Mouse (Mus musculus): ENCODE results near the gene Lmntd1.

The Lmntd1 gene

GRCm38 (mm10) chr6:145435156-145435555 is 179.0 kb downstream of the Lmntd1 start:
- no peak for DNase-seq (ENCODE audit: low spot score in 2 of 2)

GRCm38 (mm10) chr6:145433897-145434296 is 180.2 kb downstream of the Lmntd1 start:
- no peak for DNase-seq (ENCODE audit: low spot score in 2 of 2)

DNA sequence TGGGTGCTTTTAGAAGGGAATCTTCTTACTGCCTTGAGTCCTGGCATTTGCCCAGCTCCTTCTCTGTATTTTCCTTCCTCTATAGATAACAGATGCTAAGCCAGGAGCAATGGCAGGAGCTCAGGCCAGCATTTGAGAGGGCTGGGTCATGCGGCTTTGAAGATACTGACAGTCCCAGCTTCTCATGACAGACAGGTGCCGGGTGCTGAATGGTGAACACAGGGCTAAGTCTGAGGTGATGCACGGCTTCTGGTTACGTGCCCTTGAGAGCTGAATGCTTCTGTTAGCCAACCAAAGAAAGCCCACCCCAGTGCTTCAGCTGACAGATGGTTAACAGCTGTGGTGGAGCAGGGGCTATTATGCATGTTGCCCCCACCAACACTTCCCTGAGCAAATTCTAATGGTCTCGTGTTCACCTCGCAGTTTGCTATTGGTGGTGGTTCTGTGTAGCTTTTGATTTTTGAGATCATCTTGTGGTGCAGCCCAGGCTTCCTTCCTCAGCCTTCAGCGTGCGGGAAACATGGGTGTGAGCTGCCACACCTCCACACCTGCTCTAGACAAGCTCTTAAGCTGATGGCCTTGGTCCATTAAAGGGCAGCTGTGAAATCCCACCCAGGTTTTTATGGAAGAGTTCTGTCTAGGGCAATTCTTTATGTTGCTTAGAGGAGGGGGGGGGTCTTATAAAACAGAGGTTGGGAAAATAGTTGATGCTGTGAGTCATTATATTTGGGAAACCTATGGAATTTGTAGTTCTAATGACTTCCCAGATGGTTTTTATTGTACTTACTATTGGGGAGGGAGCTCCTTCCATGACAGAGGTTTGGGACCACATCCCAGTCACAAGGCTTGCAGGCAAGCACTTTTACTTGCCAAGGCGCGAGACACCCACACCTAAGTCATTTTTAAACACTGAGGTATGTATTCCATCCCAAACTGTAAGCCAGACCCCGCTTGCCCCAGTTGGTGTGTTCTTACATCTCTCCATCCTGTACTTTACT is 181.1 kb downstream of the Lmntd1 start:
- DNase-seq (ENCODE audit: low spot score in 2 of 2): no peak

GRCm38 (mm10) chr6:145431747-145432146 is 182.4 kb downstream of the Lmntd1 start:
- no peak for DNase-seq (ENCODE audit: low spot score in 2 of 2)

- DNase-seq (ENCODE audit: low spot score in 2 of 2): peak in 1 of 2 experiments; percentile 10
Observed at GRCm38 (mm10) chr6:145427411-145427810, 186.7 kb downstream of the Lmntd1 start.

DNA sequence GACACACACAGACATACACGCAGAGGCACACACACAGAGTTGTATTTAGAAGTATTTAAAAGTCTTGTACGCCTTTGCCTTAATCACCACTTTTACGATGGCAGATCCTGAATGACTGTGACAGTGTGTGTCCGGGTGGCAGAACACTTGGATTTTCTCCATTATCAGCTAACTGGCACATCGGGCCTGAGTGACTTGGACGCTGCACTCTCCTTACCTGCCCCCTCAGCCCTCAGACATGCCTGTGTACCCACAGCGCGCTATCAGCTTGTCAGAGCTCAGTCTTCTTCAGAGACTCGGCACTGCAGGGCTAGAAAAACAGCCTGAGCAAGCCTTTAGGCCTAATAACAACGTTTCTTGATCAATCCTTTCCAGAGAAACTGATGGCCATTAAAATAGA is 187.6 kb downstream of the Lmntd1 start:
- peak in 1 of 2 experiments; percentile 6 for DNase-seq (ENCODE audit: low spot score in 2 of 2)

DNA sequence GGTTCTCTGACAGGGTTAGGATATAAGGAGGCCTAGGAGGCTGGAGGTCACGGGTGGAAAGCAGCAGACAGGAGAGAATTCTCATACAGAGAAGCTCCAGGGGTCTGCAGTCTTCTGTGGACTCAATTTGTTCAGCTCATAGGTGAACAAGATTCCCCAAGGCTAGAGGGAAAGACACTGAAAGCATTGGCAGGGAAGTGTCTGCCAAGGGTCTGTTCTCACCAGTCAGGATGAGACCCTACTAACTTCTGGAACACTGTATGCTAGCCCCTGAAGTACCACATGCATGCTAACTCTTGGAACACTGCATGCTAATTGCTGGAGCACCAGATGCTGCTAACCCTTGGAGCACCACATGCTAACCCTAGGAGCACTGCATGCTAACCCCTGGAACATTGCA is 190.0 kb downstream of the Lmntd1 start:
- no peak for DNase-seq (ENCODE audit: low spot score in 2 of 2)

DNA sequence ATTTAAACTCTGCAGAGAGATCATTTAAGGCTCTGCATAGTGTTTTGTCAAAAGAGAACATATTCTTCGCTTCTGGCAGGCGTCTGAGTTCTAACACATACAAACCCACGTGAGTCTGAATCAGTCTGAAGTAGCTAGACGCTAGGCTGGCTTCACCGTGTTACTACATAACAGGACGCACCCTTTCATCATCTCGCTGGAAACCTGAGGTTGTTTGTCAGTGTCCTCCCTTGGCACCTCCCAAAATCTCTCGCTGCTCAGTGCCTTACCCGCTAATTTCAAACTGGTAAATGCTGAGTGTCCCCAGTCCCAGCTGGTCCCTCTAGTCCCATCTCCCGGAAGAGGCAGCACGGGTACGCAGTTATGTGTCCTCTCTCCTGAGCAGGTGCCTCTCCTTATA is 190.6 kb downstream of the Lmntd1 start:
- no peak for DNase-seq (ENCODE audit: low spot score in 2 of 2)

DNA sequence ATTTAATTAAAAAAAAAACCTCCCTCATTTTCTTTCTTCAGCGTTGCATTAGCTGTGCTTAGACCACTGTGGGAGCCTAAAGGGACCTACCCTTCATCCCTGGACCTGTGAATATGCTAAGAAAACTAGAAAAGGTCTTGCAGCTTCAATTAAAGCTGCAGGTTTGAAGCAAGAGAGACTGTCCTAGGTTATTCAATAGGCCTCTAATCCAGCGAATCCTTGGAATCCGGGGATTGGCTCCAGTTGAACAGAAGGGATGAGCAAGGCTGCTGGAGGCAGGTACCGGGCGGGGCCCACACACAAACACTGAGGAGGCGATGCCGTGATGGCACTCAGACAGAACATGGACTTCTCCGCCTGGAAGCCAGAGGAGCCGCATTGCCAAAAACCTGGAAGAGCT is 192.5 kb downstream of the Lmntd1 start:
- no peak for DNase-seq (ENCODE audit: low spot score in 2 of 2)

- DNase-seq (ENCODE audit: low spot score in 2 of 2): no peak
Observed at GRCm38 (mm10) chr6:145420407-145420806, 193.7 kb downstream of the Lmntd1 start.

DNA sequence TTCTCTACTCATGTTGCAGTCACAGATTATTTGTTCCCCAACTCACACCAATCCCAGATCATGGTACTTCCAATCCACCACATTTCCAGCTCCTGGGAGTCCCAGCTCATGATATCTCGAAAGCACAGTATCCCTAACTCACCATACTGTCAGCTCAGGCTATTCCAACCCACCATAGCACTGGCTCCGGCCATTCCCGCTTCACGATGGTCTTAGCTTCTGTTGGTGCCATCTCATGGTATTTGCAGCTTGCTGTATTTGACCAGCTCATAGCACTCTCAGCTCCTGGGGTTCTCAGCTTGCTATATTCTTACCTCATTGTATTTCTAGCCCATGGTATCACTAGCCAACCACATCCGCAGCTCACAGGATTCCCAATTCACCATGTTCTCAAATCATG is 195.3 kb downstream of the Lmntd1 start:
- no peak for DNase-seq (ENCODE audit: low spot score in 2 of 2)

DNA sequence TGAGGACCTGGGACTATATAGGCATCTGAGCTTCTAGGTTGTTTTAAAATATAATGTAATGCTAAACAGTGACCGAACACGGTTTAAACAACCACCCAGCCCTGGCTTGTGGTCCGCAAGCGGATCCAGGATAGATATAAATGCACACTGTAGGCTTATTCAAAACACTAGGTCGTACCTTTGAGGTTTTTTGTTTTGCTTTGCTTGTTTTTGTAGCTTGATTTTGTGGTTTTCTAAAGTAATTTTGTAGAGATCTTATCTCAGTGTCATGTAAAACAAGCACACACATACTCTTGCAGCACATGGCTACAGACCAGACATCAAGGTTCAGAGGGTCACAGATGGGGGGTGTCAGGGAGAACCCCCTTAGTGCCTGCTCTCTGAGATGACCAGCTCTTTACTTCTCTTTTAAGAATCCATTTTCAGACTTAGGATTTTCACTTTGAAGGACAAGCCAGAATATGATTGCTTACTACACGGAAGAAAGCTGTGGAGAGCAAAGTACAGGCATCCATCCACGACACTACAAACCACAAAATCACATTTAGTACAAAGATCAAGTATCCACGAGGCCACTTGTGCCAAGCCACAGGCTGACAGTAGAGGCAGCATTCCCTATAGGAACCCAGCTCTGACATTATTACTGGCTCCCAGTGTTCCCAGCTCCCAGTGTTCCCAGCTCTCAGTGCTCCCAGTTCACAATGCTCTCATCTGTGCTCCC is 196.2 kb downstream of the Lmntd1 start:
- no peak for DNase-seq (ENCODE audit: low spot score in 2 of 2)

- DNase-seq (ENCODE audit: low spot score in 2 of 2): peak; percentile 11 to 71
Observed at GRCm38 (mm10) chr6:145417014-145417719, 197.0 kb downstream of the Lmntd1 start.

- DNase-seq (ENCODE audit: low spot score in 2 of 2): no peak
Observed at GRCm38 (mm10) chr6:145404369-145405051, 209.6 kb downstream of the Lmntd1 start.

- no peak for DNase-seq (ENCODE audit: low spot score in 2 of 2)
Observed at GRCm38 (mm10) chr6:145401140-145401539, 213.0 kb downstream of the Lmntd1 start.

DNA sequence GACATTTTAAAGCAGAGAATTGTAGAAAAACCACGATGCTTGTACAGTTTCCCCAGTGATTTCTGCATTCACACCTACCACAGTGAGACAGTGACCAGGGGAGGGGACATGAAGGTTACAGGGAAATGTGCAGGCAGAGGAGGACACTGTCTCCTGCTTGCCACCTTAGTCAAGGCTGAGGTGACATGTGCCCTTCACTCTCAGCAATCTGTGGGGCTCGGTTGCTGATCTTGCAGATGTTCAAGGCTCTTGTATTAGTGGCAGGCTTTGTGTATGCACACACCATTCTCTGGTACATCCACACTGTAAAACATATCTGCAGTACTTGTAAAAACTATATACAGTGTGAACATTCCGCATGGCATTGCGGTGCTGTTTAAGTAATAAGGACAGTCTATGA is 216.2 kb downstream of the Lmntd1 start:
- DNase-seq (ENCODE audit: low spot score in 2 of 2): no peak

GRCm38 (mm10) chr6:145396534-145396933 is 217.6 kb downstream of the Lmntd1 start:
- no peak for DNase-seq (ENCODE audit: low spot score in 2 of 2)

DNA sequence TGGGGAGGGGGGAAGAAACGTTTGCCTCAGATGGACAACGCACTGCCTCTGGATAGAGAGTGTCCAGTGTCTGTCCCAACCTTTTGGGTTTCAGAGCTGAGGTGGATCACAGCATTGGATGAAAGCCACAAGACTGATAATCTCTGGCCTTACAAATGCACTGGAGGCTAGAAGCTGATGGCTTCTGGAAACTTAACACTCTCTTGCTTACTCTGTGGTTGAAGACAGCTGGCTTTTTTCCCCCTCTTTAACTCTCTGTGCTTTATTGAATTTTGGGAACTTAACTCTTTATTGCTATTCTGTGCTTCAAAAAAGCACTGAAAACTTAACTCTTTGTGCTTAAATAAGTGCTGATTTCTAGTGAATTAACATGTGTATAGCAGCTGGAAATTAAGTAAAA is 223.7 kb downstream of the Lmntd1 start:
- no peak for DNase-seq (ENCODE audit: low spot score in 2 of 2)

GRCm38 (mm10) chr6:145389904-145390303 is 224.2 kb downstream of the Lmntd1 start:
- no peak for DNase-seq (ENCODE audit: low spot score in 2 of 2)

DNA sequence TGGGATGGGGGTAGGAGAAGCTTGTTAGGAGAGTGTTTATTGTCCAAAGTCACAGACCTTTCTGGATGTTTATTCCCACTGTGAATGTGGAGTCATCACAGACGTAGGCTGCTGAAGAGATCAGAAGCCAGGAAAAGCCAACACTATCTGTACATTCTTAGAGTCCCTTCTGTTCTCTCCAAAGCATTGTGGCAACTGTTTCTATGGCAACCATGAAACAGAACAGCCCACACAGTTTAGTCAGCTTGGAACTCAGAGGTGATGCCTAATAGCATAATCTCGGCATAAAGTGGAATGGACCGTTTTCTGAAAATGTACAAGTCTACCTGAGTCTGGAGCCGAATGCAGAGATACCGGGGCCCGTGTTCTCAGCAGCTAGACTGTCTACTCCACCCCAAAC is 226.7 kb downstream of the Lmntd1 start:
- DNase-seq (ENCODE audit: low spot score in 2 of 2): no peak

DNA sequence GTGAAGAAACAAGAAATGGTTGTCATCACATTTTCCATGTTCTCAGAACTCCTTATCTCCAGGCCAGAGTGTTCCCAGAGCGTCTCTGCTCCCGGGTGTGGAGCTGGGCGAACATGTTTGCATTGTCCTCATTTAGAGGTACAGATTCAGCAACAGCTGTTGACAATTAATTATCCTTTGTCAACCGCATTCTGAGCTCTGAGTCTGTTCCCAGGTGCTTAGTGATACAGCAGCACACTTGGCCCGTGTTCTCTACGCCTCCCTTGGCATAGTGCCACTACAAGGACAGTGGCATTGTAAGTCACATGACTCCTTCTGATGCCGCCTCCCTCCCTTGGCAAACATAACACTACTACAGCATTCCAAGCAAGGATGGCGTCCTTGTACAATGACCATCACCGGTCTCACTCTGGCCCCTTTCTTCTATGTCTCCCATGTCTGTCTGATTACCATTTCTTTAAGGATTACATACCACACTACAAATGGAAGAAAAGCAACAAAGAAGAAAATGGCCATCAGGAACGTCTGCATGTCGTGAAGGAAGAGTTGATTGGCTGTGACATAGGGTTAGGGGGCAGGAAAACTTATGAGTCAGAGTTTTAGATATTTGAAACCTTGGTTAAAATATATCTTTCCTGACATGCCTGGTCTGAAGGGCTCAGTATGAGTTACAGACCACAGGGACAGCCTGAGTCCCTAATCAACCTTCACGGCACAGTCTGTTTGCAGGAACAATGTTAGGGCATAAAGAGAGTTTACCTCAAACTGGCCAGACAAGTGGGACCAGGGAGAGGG is 231.3 kb downstream of the Lmntd1 start:
- DNase-seq (ENCODE audit: low spot score in 2 of 2): no peak

Measured in spleen, postnatal 10 days (tissue).